Mouse (Mus musculus) embryonic facial prominence, embryonic 10.5 days (tissue): Measurements from ENCODE around the gene Gm5127. TPM values are rescaled to one million over a fixed set of nuclear protein-coding genes. Genes with fewer than 3 reads are reported as not detected.

Experiments used
- DNase-seq: peaks from one replicate; pipeline ENCODE4 v3.0.0-alpha.2; 2017; ENCODE audit warnings: low spot score
- H3K27ac ChIP-seq: fragments of 300-500 bp; sonication (generic); replicated peaks from 2 replicates; pipeline ENCODE4 v1.5.1; 2016; ENCODE audit warnings: mild to moderate bottlenecking
- H3K27me3 ChIP-seq: fragments of 300-500 bp; sonication (generic); replicated peaks from 2 replicates; pipeline ENCODE4 v1.6.1; 2016; ENCODE audit warnings: low read depth, mild to moderate bottlenecking; ENCODE audit not compliant: poor library complexity, severe bottlenecking
- H3K36me3 ChIP-seq: fragments of 300-500 bp; sonication (generic); replicated peaks from 2 replicates; pipeline ENCODE4 v1.6.1; 2016; ENCODE audit warnings: mild to moderate bottlenecking, moderate library complexity
- H3K4me1 ChIP-seq: fragments of 300-500 bp; sonication (generic); 2 replicates; pipeline ENCODE4 v1.6.1; 2016
- H3K4me3 ChIP-seq: fragments of 300-500 bp; sonication (generic); 2 replicates; pipeline ENCODE4 v1.5.1; 2016; ENCODE audit warnings: mild to moderate bottlenecking, moderate library complexity
- H3K9me3 ChIP-seq: fragments of 300-500 bp; sonication (generic); 2 replicates; pipeline ENCODE4 v1.6.1; 2016; ENCODE audit warnings: mild to moderate bottlenecking
- WGBS: fragments of 180-500 bp; shearing (Covaris S2); methylation state at CpG from one replicate; pipeline ENCODE4 v1.1.7; 2016; 5-methylcytosine and 5-hydroxymethylcytosine counted together
- polyA plus RNA-seq: library from polyadenylated mRNA; unstranded; fragments of >200 nt; fragmentation: Nextera tagmentation; extraction: Ambion mirVana; gene quantifications from 2 replicates; pipeline ENCODE4 v1.2.1, GENCODE M21; 2016

Gene Gm5127
- 4.3 and 4.5 TPM in 2 replicates for polyA plus RNA-seq

DNA sequence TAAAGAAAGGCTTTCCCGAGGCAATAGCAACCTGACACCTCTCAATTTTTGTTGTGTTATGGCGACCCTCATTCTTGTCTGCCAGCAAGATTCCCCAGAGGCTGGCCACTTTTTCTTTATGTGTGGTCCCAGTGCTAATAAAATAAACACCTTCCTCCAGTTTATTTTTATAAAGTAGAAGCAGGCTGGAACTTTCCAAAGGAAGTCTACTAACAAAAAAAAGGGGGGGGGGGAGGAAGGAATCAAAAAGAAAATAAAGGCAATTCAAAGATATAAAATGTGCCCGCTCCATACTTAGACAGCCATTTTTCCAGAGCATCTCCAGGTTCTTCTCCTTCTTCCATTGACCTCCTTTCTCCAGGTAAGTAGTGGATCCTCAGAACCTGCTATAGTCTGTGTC is at the start of gene Gm5127:
Gene Gm5127 (plus strand): TSS at position 301 of the 400 bp plus-strand sequence.
- no peak for DNase-seq
- H3K4me3 ChIP-seq: no peak within 1 kb of the TSS

DNA sequence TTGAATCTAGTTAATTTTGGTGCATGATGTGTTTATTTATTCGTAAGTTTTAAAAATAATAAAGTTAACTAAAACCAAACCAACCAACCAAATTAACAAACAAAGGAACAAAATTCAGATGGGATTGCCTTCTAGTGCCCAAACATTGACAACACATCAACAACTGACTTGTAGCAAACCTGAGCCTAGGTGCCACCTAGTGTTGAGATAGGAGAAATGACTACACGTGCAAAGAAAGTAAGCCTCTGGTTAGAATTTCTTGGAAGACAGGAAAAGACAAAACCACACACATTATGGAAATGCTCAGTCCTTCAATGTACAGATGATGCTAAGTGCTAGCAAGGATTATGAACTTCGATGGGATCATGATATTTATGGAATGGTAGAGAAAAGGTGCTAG is 46.6 kb upstream of the Gm5127 start:
- WGBS: 37% methylated on average over 3 of the region's 3 CpGs
- no peak for DNase-seq
- Histone ChIP-seq H3K27ac (no peak overlapping the region), H3K36me3 (no peaks in the 10 kb centered on the region), H3K4me1 (no peaks in the 10 kb centered on the region), H3K4me3 (no peak overlapping the region), H3K27me3 (no peaks in the 10 kb centered on the region), H3K9me3 (no peaks in the 10 kb centered on the region)

More for the DNA sequence above, at the start of gene Gm5127:
- peaks cover 10% of the 10 kb centered on the region; the same call in 1 of the 2 replicates for H3K27me3 ChIP-seq
- WGBS: 43% methylated on average over 3 of the region's 3 CpGs
- no peaks in the 10 kb centered on the region for H3K4me1 ChIP-seq
- no peak within 1 kb of the TSS for H3K27ac ChIP-seq
- no peaks in the 10 kb centered on the region for H3K9me3 ChIP-seq
- no peaks in the 10 kb centered on the region for H3K36me3 ChIP-seq

DNA sequence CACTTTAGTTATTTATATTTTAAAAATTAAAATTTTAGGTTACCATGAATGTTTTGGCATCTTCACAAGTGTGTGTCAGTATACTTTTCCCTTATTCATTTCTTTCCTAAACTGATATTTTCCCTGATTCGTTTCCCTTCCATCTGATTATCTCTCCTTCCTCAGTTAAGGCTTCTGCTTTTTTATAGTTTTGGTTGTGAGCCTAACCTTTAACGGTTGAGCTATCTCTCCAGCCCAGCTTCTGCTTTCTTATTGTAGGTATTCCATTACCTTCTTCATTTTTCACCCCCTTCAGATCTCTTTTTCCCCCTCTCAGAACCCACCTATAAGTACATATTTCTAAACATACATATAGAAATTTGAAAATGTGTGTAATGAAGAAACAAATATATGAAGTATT is 27.5 kb upstream of the Gm5127 start:
- no peaks in the 10 kb centered on the region for H3K4me1 ChIP-seq
- no peak overlapping the region for H3K27ac ChIP-seq
- DNase-seq: no peak
- no peak overlapping the region for H3K4me3 ChIP-seq
- H3K36me3 ChIP-seq: no peaks in the 10 kb centered on the region
- H3K9me3 ChIP-seq: no peaks in the 10 kb centered on the region
- WGBS: 81% methylated on average over 2 of the region's 2 CpGs
- 0 out of 2 replicates have a peak, but pooled peaks cover 3% of the 10 kb centered on the region for H3K27me3 ChIP-seq

DNA sequence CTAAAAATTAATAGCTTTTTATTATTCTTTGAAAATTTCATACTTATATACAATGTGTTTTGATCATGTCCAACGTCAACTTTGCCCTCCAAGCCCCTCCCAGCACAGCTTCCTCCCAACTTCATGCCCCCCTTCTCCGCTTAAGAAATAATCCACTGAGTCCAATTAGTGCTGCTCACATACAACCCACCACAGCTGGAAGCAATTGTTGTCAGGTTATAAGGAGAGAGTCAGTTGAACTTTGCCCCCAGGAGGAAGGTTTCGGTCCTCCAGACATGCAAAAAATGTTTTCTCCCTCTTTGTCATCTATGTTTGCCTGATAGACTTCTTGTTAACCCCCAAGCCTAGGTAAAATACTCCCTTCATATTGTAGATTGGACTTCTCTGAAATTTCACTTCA is 4.0 kb upstream of the Gm5127 start:
- H3K36me3 ChIP-seq: no peaks in the 10 kb centered on the region
- H3K27ac ChIP-seq: no peak overlapping the region
- DNase-seq: peak; percentile 39
- no peaks in the 10 kb centered on the region for H3K9me3 ChIP-seq
- H3K4me3 ChIP-seq: no peak overlapping the region
- H3K4me1 ChIP-seq: no peaks in the 10 kb centered on the region
- 40% methylated on average over 3 of the region's 3 CpGs for WGBS
- H3K27me3 ChIP-seq: peaks cover 14% of the 10 kb centered on the region

DNA sequence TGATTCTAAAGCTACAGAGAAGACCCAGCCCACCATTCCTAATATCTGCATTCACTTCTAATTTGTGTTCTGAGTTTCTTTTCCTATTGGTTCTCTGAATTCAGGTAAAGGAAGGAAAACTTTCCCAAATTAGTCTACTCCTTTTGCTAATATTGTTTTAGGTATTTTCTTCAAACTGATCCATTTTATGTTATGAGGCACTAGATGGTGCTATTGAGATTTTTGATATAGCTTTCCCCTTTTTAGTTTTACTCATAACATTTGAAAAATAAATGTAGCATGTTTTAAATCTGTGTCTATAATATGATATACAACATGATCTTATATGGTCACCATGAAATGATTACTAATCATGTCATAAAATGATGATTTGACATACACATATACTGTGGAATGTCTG is 2.6 kb upstream of the Gm5127 start:
- no peaks in the 10 kb centered on the region for H3K9me3 ChIP-seq
- no peaks in the 10 kb centered on the region for H3K36me3 ChIP-seq
- no peaks in the 10 kb centered on the region for H3K4me1 ChIP-seq
- H3K27me3 ChIP-seq: peaks cover 10% of the 10 kb centered on the region; the same call in 1 of the 2 replicates
- DNase-seq: no peak
- H3K4me3 ChIP-seq: no peak overlapping the region
- no peak overlapping the region for H3K27ac ChIP-seq

DNA sequence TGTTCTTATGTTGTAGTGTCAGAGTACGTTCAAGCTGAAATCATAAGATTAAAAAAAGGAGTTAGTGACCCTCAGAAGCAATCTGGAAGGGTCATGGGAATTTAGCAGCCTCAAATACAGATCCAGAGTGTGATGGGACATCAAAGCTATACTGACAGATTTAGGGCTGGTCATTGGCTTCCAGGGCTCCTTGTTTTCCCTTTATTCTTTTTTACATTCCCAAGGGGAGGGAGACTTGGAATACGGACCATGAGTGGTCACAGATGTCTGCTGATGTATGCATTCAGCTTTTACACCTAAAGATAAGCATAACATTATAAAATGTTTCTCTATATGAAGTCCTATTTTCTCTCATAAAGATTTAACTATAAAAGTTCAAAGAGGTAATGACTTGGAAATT is 789 bp upstream of the Gm5127 start:
- H3K27ac ChIP-seq: no peak overlapping the region
- H3K36me3 ChIP-seq: no peaks in the 10 kb centered on the region
- no peak overlapping the region for H3K4me3 ChIP-seq
- H3K27me3 ChIP-seq: peaks cover 10% of the 10 kb centered on the region; the same call in 1 of the 2 replicates
- no peaks in the 10 kb centered on the region for H3K4me1 ChIP-seq
- no peak for DNase-seq
- 39% methylated on average over 2 of the region's 2 CpGs for WGBS
- H3K9me3 ChIP-seq: no peaks in the 10 kb centered on the region

DNA sequence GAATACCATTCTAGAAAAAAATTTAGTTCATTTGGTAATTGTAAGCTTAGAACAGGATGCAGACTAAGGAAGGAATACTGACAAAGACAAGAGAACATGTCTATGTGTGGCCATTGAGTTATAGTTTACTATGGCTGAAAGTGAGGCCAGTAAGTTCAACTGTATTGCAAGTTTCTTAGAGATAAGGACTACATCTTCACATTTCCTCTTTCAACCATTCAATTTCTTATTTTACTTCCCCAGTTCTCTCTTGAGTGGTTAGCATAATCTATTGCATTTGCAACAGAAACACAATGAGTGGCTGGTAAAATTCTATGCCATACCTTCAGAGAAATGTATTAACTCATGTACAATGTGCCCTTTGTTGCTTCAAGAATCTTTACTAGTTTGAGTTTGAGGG is 10.9 kb downstream of the Gm5127 start:
- Histone ChIP-seq H3K27ac (no peak overlapping the region), H3K9me3 (no peaks in the 10 kb centered on the region), H3K27me3 (peaks cover 26% of the 10 kb centered on the region), H3K4me3 (no peak overlapping the region), H3K36me3 (no peaks in the 10 kb centered on the region), H3K4me1 (no peaks in the 10 kb centered on the region)
- DNase-seq: no peak

DNA sequence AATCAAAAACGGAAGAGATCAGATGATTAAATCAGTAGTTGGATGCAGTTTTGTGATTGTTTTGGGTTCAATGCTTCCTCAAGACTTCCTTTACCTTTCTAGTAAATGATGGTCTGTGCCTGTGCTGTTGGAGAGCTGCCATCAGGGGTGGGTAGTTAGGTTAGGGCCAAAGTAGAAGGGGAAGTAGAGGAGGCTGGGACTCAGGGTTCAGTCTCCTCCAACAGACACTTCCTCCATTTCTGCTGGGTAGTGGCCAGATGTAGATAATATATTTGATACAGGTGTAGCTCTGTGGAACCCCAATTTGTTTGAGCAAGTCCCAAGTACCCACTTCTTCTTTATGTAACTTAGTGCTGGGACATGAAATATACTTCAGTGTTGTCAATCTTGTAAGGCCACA is 12.9 kb downstream of the Gm5127 start:
- 91% methylated on average over 1 of the region's 1 CpGs for WGBS
- no peaks in the 10 kb centered on the region for H3K9me3 ChIP-seq
- H3K4me1 ChIP-seq: no peaks in the 10 kb centered on the region
- no peak for DNase-seq
- H3K36me3 ChIP-seq: no peaks in the 10 kb centered on the region
- H3K27ac ChIP-seq: no peak overlapping the region
- H3K27me3 ChIP-seq: peaks cover 19% of the 10 kb centered on the region; the same call in 1 of the 2 replicates
- H3K4me3 ChIP-seq: no peak overlapping the region

DNA sequence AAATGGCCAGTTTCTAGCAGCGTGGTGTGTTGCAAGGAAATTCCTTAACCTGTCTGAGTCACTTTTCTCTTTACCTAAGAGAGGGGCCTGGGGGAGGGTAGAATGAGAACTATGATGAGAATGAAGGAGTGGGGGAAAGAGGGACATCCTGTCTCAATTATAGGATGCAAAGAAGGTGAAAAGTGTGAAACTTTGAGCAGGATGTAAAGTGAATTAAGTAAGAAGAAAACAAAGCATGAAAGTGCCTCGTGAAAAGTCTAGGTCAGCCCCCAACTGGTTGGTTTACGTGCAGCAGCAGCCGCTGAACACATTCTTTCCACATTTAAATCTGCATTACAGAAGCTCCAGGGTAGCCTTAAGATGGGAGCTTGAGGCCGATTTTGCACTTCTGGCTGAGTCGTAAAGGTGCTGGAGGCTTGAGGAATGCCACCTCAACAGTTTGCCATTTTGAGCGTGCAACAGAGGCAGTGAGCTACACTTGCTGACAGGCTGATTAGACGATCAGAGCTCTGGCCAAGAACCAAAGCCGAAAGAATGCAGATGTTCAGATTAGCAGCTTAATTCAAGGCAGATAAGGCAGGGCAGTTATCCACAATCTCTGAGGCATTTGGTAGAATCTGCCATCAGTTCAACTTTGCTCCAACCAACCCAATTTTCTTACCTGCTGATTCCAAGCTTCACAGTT is 19.7 kb downstream of the Gm5127 start:
- Histone ChIP-seq H3K27ac (peak overlapping the region; percentile 48), H3K4me1 (peaks cover 6% of the 10 kb centered on the region), H3K4me3 (peak overlapping the region; percentile 29; the same call in 1 of the 2 replicates), H3K27me3 (peaks cover 40% of the 10 kb centered on the region), H3K36me3 (no peaks in the 10 kb centered on the region), H3K9me3 (no peaks in the 10 kb centered on the region)
- peak; percentile 15 for DNase-seq
- 25% methylated on average over 9 of the region's 9 CpGs for WGBS

DNA sequence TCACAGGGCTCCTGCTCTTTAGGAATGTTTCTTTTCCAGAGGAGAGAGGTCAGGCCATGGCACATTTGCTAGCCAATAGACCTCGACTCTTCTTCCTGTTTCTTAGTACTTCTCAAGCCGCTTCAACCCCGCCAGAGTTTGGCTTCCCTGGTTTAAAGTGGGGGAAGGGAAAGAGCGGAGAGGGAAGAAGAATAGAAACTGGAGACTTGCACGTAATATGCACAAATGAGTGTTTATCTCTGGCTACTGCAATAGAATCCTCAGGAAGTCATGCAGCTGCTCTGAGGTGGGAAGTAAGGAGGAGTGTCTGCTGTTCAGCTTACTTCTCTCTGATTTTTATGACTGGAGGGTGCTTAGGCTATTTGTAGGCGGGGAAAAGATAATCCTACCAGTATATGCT is 20.4 kb downstream of the Gm5127 start, which contains the start of gene Cysltr1:
Gene Cysltr1 (minus strand): TSS at position 294 of the 400 bp plus-strand sequence.
- H3K27ac ChIP-seq: peak within 1 kb of the TSS; percentile 48
- H3K4me1 ChIP-seq: peaks cover 6% of the 10 kb centered on the region
- no peaks in the 10 kb centered on the region for H3K36me3 ChIP-seq
- WGBS: 25% methylated on average over 6 of the region's 6 CpGs
- peak; percentile 9 for DNase-seq
- no peaks in the 10 kb centered on the region for H3K9me3 ChIP-seq
- peak within 1 kb of the TSS; percentile 29; the same call in 1 of the 2 replicates for H3K4me3 ChIP-seq
- H3K27me3 ChIP-seq: peaks cover 42% of the 10 kb centered on the region

DNA sequence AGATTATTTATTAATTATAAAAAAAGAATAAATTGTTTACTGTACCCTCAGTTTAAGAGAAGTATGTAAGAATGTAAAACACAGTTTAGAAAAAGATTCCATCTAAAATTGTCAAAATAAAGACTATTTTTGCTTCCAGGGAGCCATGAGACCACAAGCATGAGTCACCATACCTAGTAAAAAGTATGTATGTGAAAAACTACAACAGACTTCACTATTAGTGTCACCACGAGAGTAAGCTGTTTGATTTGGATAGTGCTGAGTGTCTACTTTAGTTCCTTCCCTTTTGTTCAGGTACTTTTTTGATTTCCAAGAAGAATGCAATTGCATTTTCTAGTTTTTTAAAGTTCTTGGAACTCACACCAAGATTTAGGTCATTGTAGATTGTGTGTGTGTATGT is 39.5 kb downstream of the Gm5127 start:
- H3K4me1 ChIP-seq: no peaks in the 10 kb centered on the region
- no peaks in the 10 kb centered on the region for H3K9me3 ChIP-seq
- no peak overlapping the region for H3K27ac ChIP-seq
- no peak overlapping the region for H3K4me3 ChIP-seq
- no peak for DNase-seq
- no peaks in the 10 kb centered on the region for H3K27me3 ChIP-seq
- no peaks in the 10 kb centered on the region for H3K36me3 ChIP-seq
- 78% methylated on average over 1 of the region's 1 CpGs for WGBS

DNA sequence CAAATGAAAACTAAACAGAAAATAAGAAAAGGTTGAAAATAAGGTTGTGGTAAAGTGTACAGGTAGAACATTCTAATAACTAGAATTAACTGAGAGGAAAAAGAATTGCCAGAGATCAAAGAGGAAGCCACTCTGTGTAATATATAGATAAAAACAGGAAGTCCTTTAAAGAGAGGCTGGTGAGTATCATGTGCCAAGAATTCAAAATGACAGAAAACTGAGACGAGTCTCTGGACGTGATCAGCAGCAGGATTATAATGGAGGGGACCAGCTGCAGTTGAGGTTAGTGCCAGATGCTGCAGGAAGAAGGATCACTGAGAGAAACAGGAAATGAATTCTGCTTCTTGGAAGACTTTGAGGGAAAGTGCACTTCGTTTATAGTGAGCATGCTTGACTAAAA is 40.7 kb downstream of the Gm5127 start:
- Histone ChIP-seq H3K4me3 (no peak overlapping the region), H3K36me3 (no peaks in the 10 kb centered on the region), H3K27ac (no peak overlapping the region), H3K27me3 (no peaks in the 10 kb centered on the region), H3K4me1 (no peaks in the 10 kb centered on the region), H3K9me3 (no peaks in the 10 kb centered on the region)
- WGBS: 54% methylated on average over 3 of the region's 3 CpGs
- no peak for DNase-seq

DNA sequence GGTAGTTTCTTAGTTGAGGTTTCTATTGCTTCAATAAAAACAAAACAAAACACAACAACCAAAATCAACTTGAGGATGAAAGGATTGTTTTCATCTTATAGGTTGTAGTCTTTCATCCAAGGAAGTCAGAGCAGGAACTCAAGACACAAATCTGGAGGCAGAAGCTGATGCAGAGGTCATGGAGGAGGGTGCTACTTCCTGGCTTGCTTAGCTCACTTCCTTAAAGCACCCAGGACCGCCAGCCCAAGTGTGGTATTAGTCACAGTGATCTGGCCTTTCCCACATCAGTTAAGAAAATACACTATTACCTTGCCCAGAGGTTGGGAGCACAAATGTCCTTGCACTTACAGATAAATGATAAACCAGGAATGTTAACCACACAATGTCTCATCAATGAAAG is 45.5 kb downstream of the Gm5127 start:
- Histone ChIP-seq H3K27ac (no peak overlapping the region), H3K4me3 (no peak overlapping the region), H3K4me1 (no peaks in the 10 kb centered on the region), H3K9me3 (no peaks in the 10 kb centered on the region), H3K36me3 (no peaks in the 10 kb centered on the region), H3K27me3 (no peaks in the 10 kb centered on the region)
- DNase-seq: no peak
- WGBS: 77% methylated on average over 1 of the region's 1 CpGs
